Mouse (Mus musculus): ENCODE results near the gene Zdhhc3.

The Zdhhc3 gene

GRCm38 (mm10) chr9:123115566-123115965 is 2.6 kb upstream of the Zdhhc3 start:
- DNase-seq (ENCODE audit: low read depth, low spot score): no peak

- no peak for DNase-seq (ENCODE audit: low read depth, low spot score)
Measured at GRCm38 (mm10) chr9:123113931-123114330, 926 bp upstream of the Zdhhc3 start.

DNA sequence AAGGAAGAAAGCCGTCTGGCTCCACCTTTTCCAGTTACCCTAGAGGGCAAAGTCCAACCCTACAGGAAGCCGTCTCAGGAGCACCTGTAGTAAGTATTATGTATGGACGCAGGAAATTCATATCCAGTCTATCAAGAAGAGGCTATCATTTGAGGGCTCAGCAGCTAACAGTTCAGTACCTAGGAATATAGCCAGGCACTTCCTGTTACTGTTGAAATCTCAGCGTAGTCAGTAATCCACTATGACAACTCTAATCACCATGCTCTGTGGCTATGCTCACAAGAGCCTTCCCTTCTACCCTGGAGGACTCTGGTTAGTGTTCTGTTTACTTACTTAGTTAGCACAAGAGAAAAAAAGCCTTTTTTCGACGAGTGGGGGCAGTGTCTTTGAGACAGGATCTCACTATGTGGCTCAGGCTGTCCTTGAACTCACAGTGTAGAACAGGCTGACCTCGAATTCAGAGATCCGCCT is 1.2 kb downstream of the Zdhhc3 start:
- DNase-seq (ENCODE audit: low read depth, low spot score): no peak

GRCm38 (mm10) chr9:123109188-123109587 is 3.8 kb downstream of the Zdhhc3 start:
- no peak for DNase-seq (ENCODE audit: low read depth, low spot score)

DNA sequence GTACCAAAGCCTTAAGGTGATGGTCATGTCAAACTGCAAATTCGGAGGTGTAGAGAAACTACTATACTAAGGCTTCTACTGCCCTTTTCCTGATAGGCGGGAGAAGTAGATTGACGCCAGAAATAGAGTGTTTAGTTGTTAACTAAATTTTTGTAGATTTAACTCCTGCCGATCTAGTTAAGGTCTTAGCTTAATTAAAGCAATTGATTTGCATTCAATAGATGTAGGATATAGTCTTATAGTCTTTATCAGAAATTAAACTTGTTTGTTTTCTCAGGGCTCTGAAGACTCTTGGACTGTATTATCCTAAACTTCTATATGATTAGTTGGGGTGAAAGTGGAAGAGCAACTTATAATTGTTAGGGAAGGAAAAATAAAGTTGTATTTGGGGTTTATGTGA is 5.8 kb downstream of the Zdhhc3 start:
- no peak for DNase-seq (ENCODE audit: low read depth, low spot score)

- DNase-seq (ENCODE audit: low read depth, low spot score): no peak
Measured at GRCm38 (mm10) chr9:123104362-123104761, 8.6 kb downstream of the Zdhhc3 start.

DNA sequence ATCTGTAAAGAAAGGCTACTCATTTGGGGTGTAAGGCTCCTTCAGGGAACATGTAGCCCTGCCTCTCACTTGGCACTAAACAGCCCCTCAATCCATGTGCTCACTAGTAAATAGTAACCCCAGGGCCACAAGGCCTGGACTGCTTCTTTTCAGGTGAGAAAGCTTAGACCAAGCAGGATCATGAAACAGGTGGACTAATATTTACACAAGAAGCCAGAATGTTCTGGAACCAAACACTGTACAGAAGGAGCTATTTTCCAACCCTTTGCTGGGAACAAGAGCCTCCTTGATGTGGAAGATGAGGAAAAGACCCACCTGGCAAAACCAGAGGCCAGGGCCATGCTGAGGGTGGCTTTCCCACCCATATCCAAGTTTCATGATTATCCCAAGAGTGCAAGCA is 9.6 kb downstream of the Zdhhc3 start:
- DNase-seq (ENCODE audit: low read depth, low spot score): no peak

GRCm38 (mm10) chr9:123099631-123100455 is 13.2 kb downstream of the Zdhhc3 start:
- no peak for DNase-seq (ENCODE audit: low read depth, low spot score)

DNA sequence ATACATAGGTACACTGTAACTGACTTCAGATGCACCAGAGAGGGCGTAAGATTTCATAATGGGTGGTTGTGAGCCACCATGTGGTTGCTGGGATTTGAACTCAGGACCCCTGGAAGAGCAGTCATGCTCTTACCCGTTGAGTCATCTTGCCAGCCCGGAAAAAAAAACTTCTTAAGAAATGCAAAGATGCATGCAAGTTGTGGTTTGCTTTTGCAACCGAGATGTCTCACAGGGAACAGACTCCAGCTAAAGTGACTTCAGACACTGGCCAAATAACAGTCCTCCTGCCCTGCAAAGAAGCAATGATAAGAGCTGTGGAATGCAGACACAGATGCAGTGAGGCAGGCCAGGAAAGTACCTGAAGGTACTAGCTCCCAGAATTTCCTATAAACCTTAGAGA is 22.2 kb downstream of the Zdhhc3 start:
- DNase-seq (ENCODE audit: low read depth, low spot score): no peak

DNA sequence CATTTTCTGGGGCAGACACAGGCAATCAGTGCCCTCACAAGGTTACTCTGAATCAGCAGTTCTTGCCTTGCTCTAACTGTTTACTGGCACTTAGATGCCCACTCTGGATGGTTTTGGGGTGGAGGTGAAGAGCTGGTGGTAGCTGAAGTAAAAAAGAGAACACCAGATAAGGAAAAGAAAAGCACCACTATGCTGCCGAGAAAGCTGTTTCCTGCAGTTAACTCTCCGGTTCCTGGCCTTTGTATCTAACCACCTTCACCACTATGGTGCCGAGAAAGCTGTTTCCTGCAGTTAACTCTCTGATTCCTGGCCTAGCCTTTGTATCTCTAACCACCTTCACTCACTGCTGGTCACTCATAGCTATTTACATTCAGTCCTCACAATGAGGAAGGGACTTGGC is 25.4 kb downstream of the Zdhhc3 start:
- no peak for DNase-seq (ENCODE audit: low read depth, low spot score)

DNA sequence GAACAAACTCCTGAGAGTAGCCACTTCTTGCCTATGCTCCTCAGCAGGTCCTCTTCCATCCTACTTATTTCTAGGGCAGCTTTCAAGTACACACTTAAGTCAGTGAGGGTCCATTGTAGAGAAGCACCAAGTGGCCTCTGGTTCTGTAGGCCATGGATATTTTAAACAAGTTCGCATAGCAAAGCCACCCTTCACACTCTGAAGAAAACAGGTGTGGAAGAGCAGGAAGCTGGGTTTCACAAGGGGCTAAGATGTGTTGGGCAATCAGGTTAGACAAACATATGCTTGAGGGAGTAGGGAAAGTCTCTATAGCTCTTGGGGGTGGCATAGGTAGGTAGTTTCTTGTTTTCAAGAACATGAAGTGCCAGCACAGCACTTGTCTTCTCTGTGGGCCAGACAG is 27.6 kb downstream of the Zdhhc3 start:
- DNase-seq (ENCODE audit: low read depth, low spot score): no peak

- DNase-seq (ENCODE audit: low read depth, low spot score): no peak
Measured at GRCm38 (mm10) chr9:123080796-123081195, 32.2 kb downstream of the Zdhhc3 start.

- no peak for DNase-seq (ENCODE audit: low read depth, low spot score)
Measured at GRCm38 (mm10) chr9:123080355-123080754, 32.6 kb downstream of the Zdhhc3 start.

- no peak for DNase-seq (ENCODE audit: low read depth, low spot score)
Measured at GRCm38 (mm10) chr9:123079149-123079548, 33.9 kb downstream of the Zdhhc3 start.

GRCm38 (mm10) chr9:123060172-123060571 is 52.8 kb downstream of the Zdhhc3 start:
- DNase-seq (ENCODE audit: low read depth, low spot score): no peak

DNA sequence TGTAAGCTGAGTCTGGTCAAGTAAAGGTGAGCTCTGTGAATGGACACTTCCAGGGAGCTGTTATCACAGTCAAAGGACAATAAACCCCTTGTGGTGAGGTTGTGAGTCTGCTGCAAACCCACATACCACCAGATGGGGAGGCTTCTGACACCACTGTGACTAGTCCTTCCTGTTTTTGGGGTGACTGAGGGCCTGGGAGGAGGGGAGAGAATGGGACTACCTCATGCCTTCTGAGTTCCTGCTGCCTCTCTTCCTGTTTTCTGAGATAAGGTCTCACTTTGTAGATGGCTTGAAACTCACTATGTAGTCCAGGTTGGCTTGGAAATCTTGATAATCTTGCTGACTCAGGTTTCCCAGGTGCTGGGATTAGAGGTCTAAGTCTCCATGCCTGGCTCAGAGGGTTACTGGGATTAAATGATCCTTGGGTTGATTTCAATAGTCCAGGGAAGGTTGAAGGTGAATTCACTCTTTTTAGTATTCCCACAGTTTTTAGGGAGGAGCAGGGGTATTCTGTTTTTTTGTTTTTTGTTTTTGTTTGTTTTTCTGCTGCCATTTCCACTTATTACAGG is 54.2 kb downstream of the Zdhhc3 start:
- DNase-seq (ENCODE audit: low read depth, low spot score): no peak

DNA sequence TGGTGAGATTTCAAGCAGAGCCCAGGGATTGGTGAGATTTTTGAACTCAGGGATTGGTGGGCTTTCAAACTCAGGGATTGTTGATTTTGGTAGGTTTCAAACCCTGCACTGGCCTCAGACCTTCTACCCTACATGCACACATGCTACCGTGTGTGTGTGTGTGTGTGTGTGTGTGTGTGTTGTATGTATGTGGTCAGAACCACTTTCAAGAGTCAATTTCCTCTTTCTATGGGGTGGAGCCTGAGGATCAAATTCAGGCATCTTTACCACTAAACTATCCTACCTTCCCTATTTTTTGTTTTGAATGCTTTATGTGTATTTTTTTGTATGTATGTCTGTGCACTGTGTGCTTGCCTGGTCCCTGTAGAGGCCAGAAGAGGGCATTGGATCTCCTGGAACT is 65.3 kb downstream of the Zdhhc3 start:
- DNase-seq (ENCODE audit: low read depth, low spot score): no peak

- DNase-seq (ENCODE audit: low read depth, low spot score): no peak
Measured at GRCm38 (mm10) chr9:123034426-123034825, 78.6 kb downstream of the Zdhhc3 start, which contains the start of gene Tgm4. Tgm4 (plus strand) TSS chr9:123034726.

GRCm38 (mm10) chr9:123031496-123032246 is 81.3 kb downstream of the Zdhhc3 start:
- DNase-seq (ENCODE audit: low read depth, low spot score): no peak

GRCm38 (mm10) chr9:123024201-123024600 is 88.8 kb downstream of the Zdhhc3 start:
- DNase-seq (ENCODE audit: low read depth, low spot score): no peak

DNA sequence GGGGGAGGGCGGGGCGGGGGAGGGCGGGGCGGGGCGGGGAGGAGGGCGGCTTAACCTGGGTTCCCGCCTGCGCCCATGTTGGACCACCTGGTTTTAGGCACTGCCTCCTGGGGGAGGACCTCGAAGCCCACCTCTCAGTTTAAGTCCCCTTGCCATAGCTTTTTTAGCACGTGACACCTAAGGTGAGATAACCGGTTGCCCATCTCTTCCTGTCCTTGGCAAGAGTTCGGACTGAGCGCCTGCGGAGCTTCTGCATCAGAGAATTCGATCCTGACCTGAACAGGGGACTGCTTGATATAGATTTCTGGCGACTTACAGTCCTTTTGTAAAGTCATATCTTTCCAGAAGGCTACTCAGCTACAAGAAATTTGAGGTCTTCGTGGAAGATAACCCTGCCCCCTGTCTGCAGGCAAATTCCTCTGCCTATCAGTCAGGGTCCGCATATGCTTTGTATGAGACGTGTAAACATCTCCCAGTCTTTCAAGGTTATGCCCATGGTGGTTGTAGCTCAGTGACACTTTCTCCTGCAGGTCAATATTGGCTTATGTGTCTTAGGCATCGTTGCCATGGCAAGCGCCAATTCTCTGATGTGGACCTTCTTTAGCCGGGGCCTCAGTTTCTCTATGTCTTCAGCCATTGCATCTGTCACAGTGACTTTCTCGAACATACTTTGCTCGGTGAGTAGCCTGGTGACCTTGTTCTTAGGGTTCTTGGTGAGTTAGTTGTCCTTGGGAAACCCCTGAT is 91.2 kb downstream of the Zdhhc3 start:
- no peak for DNase-seq (ENCODE audit: low read depth, low spot score)
